Mouse (Mus musculus): ENCODE measurements at regions not wholly inside any gene's neighbourhood (a gene's known extent, or its start where the extent isn't known, plus 50 kb on each side); places are given as distances from the start of the nearest gene placed in this dataset.
"Not testable (repeated sequence)": the region's sequence is repeated elsewhere in the genome, so short reads cannot be mapped to it uniquely, and the experiment has no call there.

DNA sequence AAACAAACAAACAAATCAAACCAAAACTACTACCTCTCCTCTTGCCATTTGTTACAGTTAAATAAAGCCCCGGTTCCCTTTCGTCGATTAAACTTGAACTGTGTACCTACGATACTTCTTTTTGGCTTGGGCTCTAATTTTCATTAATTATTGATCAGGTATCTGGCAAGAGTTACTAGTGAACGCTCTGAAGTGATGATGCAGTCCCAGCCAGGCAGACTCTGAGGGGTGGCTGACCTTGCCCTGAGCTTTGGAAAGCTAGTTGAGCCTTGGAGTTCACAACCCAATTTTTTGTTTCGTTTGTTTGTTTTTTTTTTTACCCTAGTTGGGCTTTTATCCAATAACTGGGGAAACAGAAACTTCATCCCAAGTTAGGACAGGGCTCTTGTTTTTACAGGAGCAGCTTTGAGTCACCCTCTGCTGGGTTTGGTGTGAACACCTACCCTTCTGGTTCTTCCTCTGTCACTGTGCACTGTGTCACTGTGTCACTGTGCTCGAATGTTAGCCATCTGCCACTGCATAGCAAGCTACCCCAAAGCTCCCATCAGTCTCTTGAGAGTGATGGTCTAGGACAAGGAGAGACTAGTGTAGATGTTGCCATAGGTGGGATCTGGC lies 93.2 kb upstream of the Stt3b start:
- no peak for ATAC-seq (replicated peaks in 1 of 2; ENCODE audit: insufficient read depth in 1 of 2, low FRiP score in 2 of 2, low TSS enrichment in 1 of 2, low read depth in 1 of 2, poor library complexity in 2 of 2, severe bottlenecking in 2 of 2)

DNA sequence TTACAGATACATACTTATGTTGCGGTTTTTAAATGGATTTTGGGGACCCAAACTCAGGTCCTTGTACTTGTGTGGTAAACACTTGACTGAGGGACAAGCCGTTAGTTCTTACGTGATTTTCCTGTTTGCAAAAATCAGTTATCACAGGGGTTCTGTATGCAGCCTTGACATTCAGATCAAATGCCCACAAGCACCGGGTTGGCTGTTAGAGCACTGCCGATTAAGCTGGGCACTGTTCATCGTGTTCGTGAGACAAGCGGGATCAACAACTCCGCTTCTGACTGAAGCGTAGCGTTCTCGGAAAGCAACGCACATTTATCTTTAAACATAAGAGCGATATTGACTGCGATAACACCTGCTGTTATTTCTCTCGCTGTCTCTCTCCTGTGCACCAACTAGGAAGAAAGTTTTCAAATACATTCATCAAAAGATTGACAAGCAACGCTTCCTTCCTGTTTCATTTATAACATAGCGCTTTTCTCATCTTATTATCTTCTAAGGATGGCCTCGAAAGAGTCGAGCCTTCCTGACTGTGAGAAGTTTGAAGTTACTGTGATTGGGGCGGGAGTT lies 97.8 kb upstream of the Stt3b start:
- ATAC-seq (replicated peaks in 1 of 2; ENCODE audit: insufficient read depth in 1 of 2, low FRiP score in 2 of 2, low TSS enrichment in 1 of 2, low read depth in 1 of 2, poor library complexity in 2 of 2, severe bottlenecking in 2 of 2), result no peak

DNA sequence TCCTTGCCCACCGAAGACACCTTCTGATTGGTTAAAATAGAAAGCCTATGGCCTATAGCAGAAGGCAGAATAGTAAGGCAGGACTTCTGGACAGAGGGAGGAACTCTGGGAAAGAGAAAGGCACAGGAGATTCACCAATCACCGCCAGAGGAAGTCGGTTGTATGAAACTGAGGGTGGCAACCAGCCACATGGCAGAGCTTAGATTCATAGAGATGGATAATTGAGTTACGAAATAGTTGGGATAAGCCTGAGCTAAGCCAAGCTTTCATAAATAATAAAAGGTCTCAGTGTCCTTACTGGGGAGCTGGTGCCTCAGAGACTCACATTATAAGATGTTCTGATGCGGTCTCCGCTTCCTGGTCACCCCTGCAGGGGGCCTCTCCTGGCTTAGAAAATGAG lies 98.7 kb upstream of the Stt3b start:
- ATAC-seq (replicated peaks in 1 of 2; ENCODE audit: insufficient read depth in 1 of 2, low FRiP score in 2 of 2, low TSS enrichment in 1 of 2, low read depth in 1 of 2, poor library complexity in 2 of 2, severe bottlenecking in 2 of 2), result no peak

DNA sequence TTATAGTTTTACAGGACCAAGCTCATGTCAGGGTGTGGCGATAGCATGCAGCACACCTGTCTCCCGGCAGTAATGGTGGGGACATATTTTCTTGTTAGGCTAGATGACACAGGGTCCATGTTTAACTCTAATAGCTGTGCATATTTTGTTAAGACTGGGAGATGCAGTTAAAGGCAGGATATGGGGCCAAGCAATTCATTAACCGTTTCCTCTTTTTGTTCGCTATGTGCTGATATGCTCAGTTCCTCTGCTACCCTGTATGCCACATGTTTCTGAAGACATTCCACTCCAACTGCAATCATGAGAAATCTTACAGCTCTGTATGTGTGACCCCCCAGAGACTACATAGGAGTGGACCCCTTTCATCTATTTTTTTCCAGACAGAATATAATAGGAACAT lies 104.0 kb upstream of the Stt3b start:
- ATAC-seq (replicated peaks in 1 of 2; ENCODE audit: insufficient read depth in 1 of 2, low FRiP score in 2 of 2, low TSS enrichment in 1 of 2, low read depth in 1 of 2, poor library complexity in 2 of 2, severe bottlenecking in 2 of 2), result 0 out of 4 replicates have a peak, but pooled peaks have one; percentile 32 to 51

DNA sequence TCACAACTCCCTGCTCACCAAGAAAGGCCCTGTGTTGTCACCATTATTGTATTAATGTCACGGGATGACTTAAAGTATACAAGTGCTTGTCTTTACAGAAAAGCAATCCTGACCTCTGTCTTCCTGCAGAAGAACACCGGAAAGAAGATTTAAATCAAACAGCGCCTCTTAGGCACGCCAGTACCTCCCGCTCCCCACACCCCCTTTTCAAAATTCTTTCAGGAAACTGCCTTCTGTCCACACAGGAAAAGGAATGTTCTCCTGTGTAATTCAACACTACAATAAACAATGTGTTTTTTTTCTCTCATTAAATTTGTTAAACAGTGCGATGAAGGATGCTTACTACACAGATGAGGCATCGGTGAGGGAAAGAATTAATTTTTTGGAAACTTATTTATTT lies 112.6 kb upstream of the Stt3b start:
- no peak for ATAC-seq (replicated peaks in 1 of 2; ENCODE audit: insufficient read depth in 1 of 2, low FRiP score in 2 of 2, low TSS enrichment in 1 of 2, low read depth in 1 of 2, poor library complexity in 2 of 2, severe bottlenecking in 2 of 2)

DNA sequence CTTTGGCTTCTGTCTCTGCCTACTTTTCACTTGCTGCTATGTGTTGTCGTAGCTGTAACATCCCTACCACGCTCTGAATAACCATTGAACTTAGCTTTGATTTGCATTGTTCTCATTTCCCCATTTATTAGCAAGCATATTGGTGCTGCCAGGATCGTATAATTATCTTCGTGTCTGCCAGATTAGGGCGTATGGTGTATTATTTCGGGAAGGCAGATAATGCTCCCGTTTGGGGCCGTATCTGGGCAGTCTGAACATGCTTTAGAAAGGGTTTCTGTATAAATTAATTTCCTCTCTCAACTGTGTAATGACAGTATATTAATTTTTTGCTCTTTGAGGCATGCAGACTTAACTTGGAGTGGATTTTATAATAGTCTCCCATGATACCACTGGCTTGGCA lies 116.5 kb upstream of the Stt3b start:
- ATAC-seq (replicated peaks in 1 of 2; ENCODE audit: insufficient read depth in 1 of 2, low FRiP score in 2 of 2, low TSS enrichment in 1 of 2, low read depth in 1 of 2, poor library complexity in 2 of 2, severe bottlenecking in 2 of 2), result no peak

DNA sequence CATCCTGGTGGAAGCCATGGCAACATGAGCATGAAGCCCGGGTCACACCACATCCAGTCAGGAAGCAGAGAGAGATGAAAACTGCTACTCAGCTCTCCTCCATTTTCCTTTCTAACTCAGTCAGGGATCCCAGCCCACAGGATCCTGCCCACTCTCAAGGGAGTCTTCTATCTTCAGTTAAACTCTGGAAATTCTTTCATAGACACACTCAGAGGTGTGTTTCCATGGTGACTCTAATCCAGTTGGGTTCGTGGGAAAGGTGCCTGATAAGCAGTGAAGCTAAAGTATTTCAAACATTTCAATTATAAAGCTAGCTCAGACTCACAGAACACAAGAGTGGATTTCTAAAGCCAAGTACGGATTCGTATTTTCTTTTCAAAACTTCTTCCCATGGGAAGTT lies 120.0 kb upstream of the Stt3b start:
- no peak for ATAC-seq (replicated peaks in 1 of 2; ENCODE audit: insufficient read depth in 1 of 2, low FRiP score in 2 of 2, low TSS enrichment in 1 of 2, low read depth in 1 of 2, poor library complexity in 2 of 2, severe bottlenecking in 2 of 2)

DNA sequence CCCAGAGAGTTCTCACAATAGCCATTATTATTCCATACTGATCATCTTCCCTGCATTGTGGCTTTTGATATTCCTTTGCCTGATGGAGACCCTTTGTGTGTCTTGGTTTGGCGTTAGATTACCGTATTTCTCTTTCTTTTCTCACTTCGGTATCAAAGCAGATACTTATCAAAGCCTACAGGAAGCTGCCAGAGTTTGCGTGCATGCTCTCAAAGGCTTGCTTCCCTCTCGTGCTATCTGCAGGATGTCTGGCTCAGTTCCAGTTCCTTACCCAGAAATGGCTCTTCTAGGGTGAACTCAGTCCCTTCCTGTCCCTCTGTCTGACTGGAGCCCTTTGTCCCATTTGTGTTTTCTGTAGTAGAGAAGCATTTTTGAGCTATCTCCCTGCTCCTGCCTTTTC lies 124.5 kb upstream of the Stt3b start:
- no peak for ATAC-seq (replicated peaks in 1 of 2; ENCODE audit: insufficient read depth in 1 of 2, low FRiP score in 2 of 2, low TSS enrichment in 1 of 2, low read depth in 1 of 2, poor library complexity in 2 of 2, severe bottlenecking in 2 of 2)

DNA sequence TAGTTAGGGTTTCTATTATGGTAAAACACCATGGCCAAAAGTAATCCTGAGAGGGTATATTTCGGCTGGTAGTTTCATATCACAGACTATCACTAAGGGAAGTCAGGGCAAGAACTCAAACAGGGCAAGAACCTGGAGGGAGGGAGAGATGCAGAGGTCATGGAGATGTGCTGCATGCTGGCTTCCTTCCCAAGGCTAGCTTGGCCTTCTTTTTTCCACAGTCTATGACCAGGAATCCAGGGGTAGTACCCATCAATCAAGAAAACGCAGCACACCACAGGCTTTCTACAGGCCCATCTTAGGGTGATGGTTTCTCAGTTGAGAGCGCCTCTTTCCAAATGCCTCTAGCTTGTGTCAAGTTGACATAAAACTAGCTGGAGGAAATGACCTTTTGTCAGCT lies 126.1 kb upstream of the Stt3b start:
- no peak for ATAC-seq (replicated peaks in 1 of 2; ENCODE audit: insufficient read depth in 1 of 2, low FRiP score in 2 of 2, low TSS enrichment in 1 of 2, low read depth in 1 of 2, poor library complexity in 2 of 2, severe bottlenecking in 2 of 2)

DNA sequence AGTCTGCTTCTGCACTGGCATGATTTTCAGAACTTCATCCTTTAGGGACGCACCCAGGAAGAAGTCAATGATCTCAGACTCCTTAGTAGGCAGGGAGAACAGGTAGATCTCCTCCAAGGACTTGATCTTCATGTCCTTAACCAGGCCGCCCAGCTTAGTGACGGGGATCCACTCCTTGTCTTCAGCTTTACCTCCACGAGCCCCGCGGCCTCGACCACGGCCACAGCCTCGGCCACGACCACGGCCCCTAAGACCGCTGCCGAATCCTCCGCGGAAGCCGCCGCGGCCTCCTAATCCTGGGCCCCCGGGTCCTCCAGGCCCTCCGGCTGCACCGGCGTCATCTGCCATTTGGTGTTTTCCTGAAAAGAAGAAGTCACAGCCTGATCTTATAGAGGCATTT lies 128.0 kb upstream of the Stt3b start:
- ATAC-seq (replicated peaks in 1 of 2; ENCODE audit: insufficient read depth in 1 of 2, low FRiP score in 2 of 2, low TSS enrichment in 1 of 2, low read depth in 1 of 2, poor library complexity in 2 of 2, severe bottlenecking in 2 of 2), result not testable (repeated sequence)

DNA sequence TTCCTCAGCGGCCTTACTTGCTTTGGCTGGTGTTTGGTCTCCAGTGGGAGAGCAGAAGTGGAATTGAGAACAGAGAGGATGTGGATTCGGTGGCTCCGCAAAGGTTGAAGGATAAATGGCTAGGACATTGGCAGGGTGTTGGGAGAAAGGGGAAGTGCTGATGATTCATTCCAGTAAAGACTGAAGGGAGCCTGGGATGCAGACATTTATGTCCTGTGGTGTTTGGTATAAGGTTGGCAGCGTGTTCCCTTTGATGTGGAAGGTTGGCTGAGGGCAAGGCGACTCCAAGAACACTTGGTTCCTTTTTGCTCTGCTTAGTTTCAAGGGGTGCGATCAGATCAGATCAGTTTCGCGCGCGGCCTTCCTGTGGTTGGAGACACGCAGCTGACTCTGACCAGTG lies 136.5 kb upstream of the Stt3b start:
- ATAC-seq (replicated peaks in 1 of 2; ENCODE audit: insufficient read depth in 1 of 2, low FRiP score in 2 of 2, low TSS enrichment in 1 of 2, low read depth in 1 of 2, poor library complexity in 2 of 2, severe bottlenecking in 2 of 2), result no peak

DNA sequence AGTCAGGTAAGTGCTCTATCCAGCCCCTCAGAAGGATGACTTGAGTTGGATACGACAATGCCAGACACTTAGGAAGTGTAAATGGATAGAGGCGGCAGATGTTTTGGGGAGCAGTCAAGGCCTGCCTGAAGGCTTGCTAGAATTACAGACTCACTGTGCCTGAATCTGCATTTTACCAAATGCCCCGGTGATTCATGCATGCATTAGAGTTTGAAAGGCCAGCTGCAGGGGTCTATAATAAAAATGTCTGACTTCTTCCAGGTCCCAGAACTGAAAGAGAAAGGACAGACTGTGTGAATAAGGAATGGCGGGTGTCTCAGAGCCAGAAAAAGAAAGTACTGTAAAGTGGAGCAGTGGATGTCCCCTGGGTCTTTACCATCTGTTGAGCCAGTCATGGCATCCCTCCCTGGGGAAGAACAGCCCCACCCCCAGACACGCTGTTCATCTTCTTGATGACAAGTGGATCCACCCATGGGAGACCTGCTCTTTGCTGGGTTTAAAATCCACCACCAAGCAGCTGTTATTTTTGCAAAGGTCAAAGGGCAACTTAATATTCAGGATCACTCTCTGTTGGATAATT lies 140.6 kb upstream of the Stt3b start:
- no peak for ATAC-seq (replicated peaks in 1 of 2; ENCODE audit: insufficient read depth in 1 of 2, low FRiP score in 2 of 2, low TSS enrichment in 1 of 2, low read depth in 1 of 2, poor library complexity in 2 of 2, severe bottlenecking in 2 of 2)

DNA sequence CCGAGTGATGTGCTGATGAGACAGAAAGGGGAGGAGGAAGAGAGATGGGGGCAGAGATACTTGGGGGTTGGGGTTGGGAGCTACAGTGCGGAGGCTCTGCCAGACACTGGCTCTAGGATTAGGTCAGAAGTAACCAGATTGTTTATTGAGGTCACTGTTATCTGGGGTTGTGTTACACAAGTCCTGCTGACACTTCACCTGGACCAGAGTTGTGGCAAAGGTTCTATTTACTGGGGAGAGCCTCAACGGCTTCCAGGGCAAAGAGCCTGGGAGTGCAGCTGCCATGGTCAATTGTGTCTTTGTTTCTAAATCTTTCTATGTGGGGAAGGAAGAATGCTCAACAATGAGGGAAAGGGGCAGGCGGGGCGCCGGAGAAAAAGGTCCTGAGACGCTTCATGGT lies 144.6 kb upstream of the Stt3b start:
- no peak for ATAC-seq (replicated peaks in 1 of 2; ENCODE audit: insufficient read depth in 1 of 2, low FRiP score in 2 of 2, low TSS enrichment in 1 of 2, low read depth in 1 of 2, poor library complexity in 2 of 2, severe bottlenecking in 2 of 2)

DNA sequence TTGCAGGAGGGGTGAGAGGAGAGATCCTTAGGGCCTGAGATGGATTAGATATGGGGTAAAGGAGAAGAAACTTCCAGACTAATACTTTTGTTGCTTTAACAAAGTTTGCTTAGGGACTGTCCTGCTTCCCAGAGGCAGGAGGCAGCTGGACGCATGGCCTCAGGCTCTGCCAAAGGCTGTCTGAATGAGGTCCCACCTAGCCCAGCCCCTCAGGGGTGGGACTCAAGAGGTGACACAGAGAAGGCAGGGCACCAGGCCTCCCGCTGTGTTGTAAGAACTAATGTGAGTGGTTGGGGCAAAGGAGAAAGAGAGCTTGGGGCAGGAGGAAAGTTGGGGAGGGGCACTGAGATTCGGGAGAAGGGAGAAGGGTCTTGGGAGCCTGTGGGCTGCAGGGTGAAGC lies 145.9 kb upstream of the Stt3b start:
- no peak for ATAC-seq (replicated peaks in 1 of 2; ENCODE audit: insufficient read depth in 1 of 2, low FRiP score in 2 of 2, low TSS enrichment in 1 of 2, low read depth in 1 of 2, poor library complexity in 2 of 2, severe bottlenecking in 2 of 2)

DNA sequence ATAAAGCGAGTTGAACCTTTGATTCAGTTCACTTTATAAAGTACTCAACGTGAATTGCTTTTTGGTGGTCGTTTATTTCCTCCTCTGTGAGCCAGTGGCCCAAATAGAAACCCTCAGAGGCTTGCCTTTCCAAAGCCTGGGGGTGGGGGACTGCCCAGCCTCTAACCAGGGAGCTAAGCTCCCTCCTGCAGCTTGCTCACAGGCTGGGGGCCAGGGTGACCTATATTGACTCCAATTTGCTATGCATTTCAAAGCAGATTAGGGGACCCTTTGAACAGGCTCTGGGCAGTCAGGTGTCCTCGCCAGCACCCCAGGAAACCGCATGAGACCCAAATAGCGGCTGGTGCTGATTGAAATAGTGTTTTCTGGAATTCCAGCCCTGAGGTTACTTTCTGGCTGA lies 146.4 kb upstream of the Stt3b start:
- no peak for ATAC-seq (replicated peaks in 1 of 2; ENCODE audit: insufficient read depth in 1 of 2, low FRiP score in 2 of 2, low TSS enrichment in 1 of 2, low read depth in 1 of 2, poor library complexity in 2 of 2, severe bottlenecking in 2 of 2)

DNA sequence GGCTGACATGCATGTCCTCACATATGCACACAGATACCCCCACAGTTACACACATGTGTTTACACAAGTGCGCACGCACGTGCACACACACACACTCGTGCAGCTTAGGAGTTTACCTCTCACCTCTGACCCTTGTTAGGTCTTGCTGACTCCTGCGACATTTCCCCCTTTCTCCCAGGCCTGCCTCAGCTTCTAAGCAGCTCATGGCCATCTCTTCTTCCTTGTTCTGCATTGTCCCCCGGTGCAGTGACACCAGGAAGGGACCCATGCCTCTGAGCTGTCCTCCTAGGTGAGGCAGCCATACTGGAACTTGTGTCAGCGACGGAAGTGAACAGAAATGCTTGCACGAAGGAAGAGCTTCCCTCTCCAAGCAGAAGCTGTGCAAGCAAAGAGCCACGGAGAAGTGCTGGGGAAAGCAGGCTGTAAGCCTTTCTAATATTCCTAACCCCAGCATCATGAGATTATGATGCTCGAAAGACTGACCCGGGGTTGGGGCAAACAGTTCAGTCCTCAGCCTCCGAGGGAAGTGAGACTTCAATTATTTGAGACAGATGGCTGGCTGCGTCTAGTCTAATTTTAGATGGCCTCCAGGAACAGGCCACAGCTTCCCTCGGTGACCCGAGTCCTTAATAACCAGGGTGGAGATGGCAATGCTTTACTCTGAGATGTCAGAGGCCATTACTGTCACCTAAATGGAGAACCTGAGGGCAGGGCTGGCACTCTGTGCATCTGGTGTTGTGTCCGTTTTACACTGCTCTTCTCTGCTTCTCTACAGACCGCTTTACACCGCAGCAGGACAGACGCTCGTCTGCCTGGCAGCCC lies 147.9 kb upstream of the Stt3b start:
- no peak for ATAC-seq (replicated peaks in 1 of 2; ENCODE audit: insufficient read depth in 1 of 2, low FRiP score in 2 of 2, low TSS enrichment in 1 of 2, low read depth in 1 of 2, poor library complexity in 2 of 2, severe bottlenecking in 2 of 2)

DNA sequence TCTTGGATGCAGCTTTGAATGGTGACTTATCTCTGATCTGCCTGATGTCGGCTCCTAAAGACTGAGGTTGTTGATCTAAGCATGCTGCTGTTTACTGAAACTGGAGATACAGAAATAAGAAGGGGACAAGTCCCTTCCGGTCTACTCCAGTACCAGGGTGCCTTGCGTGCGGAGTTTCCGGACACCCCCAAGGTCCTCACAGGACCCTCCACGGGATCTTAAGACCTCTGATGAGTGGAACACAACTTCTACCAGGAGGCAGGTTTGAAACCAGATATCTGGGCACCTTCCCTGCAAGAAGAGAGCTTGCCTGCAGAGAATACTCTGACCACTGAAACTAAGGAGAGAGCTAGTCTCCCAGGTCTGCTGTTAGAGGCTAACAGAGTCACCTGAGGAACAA lies 148.9 kb upstream of the Stt3b start:
- ATAC-seq (replicated peaks in 1 of 2; ENCODE audit: insufficient read depth in 1 of 2, low FRiP score in 2 of 2, low TSS enrichment in 1 of 2, low read depth in 1 of 2, poor library complexity in 2 of 2, severe bottlenecking in 2 of 2), result not testable (repeated sequence)

DNA sequence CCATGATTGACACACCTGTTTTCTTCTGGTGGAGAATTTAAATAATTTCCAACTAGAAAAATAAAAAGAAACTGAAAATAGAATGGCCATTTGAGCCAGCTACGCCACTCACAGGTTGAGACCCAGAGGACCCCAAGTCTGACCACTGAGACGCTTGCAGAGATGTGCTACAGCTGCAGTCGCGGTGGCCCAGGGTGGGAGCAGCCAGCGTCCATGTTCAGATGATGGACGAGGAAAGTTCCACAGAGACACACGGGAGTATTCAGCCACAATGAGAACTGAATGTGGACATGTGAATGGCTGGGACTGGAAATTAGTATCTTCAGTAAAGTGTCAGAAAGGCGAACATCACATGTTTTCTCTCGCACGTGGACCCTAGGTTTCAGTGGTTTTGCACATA lies 155.1 kb upstream of the Stt3b start:
- no peak for ATAC-seq (replicated peaks in 1 of 2; ENCODE audit: insufficient read depth in 1 of 2, low FRiP score in 2 of 2, low TSS enrichment in 1 of 2, low read depth in 1 of 2, poor library complexity in 2 of 2, severe bottlenecking in 2 of 2)
